Mouse (Mus musculus) limb, embryonic 13.5 days (tissue): ENCODE results near the gene Phb. TPM values are rescaled to one million over a fixed set of nuclear protein-coding genes. Genes with fewer than 3 reads are reported as not detected.

Experiments
- ATAC-seq: fragments of 200-750 bp; cut with Nextera tagmentation; 2 replicates; pipeline ENCODE4 v1.8.0; 2017; ENCODE audit warnings: low read depth, moderate number of reproducible peaks, moderate TSS enrichment; ENCODE audit not compliant: low FRiP score
- H3K27ac ChIP-seq: fragments of 300-500 bp; sonication (generic); 2 replicates; pipeline ENCODE4 v1.5.1; 2015; ENCODE audit warnings: inconsistent platforms, mild to moderate bottlenecking, moderate library complexity
- H3K27me3 ChIP-seq: fragments of 300-500 bp; sonication (generic); 2 replicates; pipeline ENCODE4 v1.6.1; 2015; ENCODE audit warnings: mild to moderate bottlenecking, inconsistent platforms
- H3K36me3 ChIP-seq: fragments of 300-500 bp; sonication (generic); 2 replicates; pipeline ENCODE4 v1.6.1; 2015; ENCODE audit warnings: inconsistent platforms, mild to moderate bottlenecking, moderate library complexity
- H3K4me1 ChIP-seq: fragments of 300-500 bp; sonication (generic); 2 replicates; pipeline ENCODE4 v1.6.1; 2015; ENCODE audit warnings: inconsistent platforms
- H3K4me2 ChIP-seq: fragments of 300-500 bp; sonication (generic); replicated peaks from 2 replicates; pipeline ENCODE4 v1.6.1; 2015; ENCODE audit warnings: inconsistent platforms, mild to moderate bottlenecking, moderate library complexity
- H3K4me3 ChIP-seq: fragments of 300-500 bp; sonication (generic); 2 replicates; pipeline ENCODE4 v1.5.1; 2015; ENCODE audit warnings: moderate library complexity, mild to moderate bottlenecking, inconsistent platforms
- H3K9ac ChIP-seq: fragments of 300-500 bp; sonication (generic); 2 replicates; pipeline ENCODE4 v1.6.1; 2015; ENCODE audit warnings: mild to moderate bottlenecking, inconsistent platforms
- H3K9me3 ChIP-seq: fragments of 300-500 bp; sonication (generic); 2 replicates; pipeline ENCODE4 v1.6.1; 2016; ENCODE audit warnings: inconsistent platforms
- WGBS: fragments of 180-500 bp; shearing (Covaris S2); methylation state at CpG from one replicate; pipeline ENCODE4 v1.1.7; 2015; 5-methylcytosine and 5-hydroxymethylcytosine counted together
- polyA plus RNA-seq: library from polyadenylated mRNA; unstranded; fragments of >200 nt; fragmentation: Nextera tagmentation; extraction: Ambion mirVana; gene quantifications from 2 replicates; pipeline ENCODE4 v1.2.1, GENCODE M21; 2015

Gene Phb
- polyA plus RNA-seq: 217 and 221 TPM in 2 replicates

- peaks cover 8% of the 10 kb centered on the region for H3K4me1 ChIP-seq
These were observed at the start of gene Phb for GRCm38 (mm10) chr11:95666529-95667149. Gene Phb, plus strand, starts transcription at chr11:95666957.

GRCm38 (mm10) chr11:95617785-95618465, 48.8 kb upstream of the Phb start:
- Histone ChIP-seq H3K9ac (no peak overlapping the region), H3K9me3 (no peaks in the 10 kb centered on the region), H3K36me3 (no peaks in the 10 kb centered on the region), H3K4me2 (no peak overlapping the region), H3K4me3 (no peak overlapping the region), H3K4me1 (peaks cover 58% of the 10 kb centered on the region), H3K27ac (no peak overlapping the region), H3K27me3 (peaks cover 27% of the 10 kb centered on the region)
- no peak for ATAC-seq
- 55% methylated on average over 19 of the region's 19 CpGs for WGBS

More at GRCm38 (mm10) chr11:95666529-95667149, at the start of gene Phb:
- WGBS: 2% methylated on average over 25 of the region's 25 CpGs
- peak; percentile 98 for ATAC-seq
- H3K4me2 ChIP-seq: peak within 1 kb of the TSS; percentile 92
- peak within 1 kb of the TSS; percentile 63; the same call in 1 of the 2 replicates for H3K27ac ChIP-seq
- H3K9ac ChIP-seq: peak within 1 kb of the TSS; percentile 80
- peaks cover 36% of the 10 kb centered on the region for H3K36me3 ChIP-seq
- peak within 1 kb of the TSS; percentile 77 for H3K4me3 ChIP-seq
- H3K9me3 ChIP-seq: no peaks in the 10 kb centered on the region
- no peaks in the 10 kb centered on the region for H3K27me3 ChIP-seq

- Histone ChIP-seq H3K36me3 (no peaks in the 10 kb centered on the region), H3K4me3 (no peak overlapping the region), H3K4me1 (peaks cover 60% of the 10 kb centered on the region), H3K27me3 (peaks cover 38% of the 10 kb centered on the region), H3K9me3 (no peaks in the 10 kb centered on the region), H3K9ac (no peak overlapping the region), H3K27ac (no peak overlapping the region), H3K4me2 (no peak overlapping the region)
- WGBS: 41% methylated on average over 3 of the region's 3 CpGs
- no peak for ATAC-seq
These were observed 47.7 kb upstream of the Phb start for GRCm38 (mm10) chr11:95619081-95619480.

- H3K4me2 ChIP-seq: no peak overlapping the region
- H3K9ac ChIP-seq: no peak overlapping the region
- 82% methylated on average over 5 of the region's 5 CpGs for WGBS
- no peak overlapping the region for H3K4me3 ChIP-seq
- H3K27me3 ChIP-seq: peaks cover 43% of the 10 kb centered on the region
- peaks cover 51% of the 10 kb centered on the region for H3K4me1 ChIP-seq
- H3K27ac ChIP-seq: no peak overlapping the region
- no peaks in the 10 kb centered on the region for H3K9me3 ChIP-seq
- ATAC-seq: no peak
- no peaks in the 10 kb centered on the region for H3K36me3 ChIP-seq
These were observed 46.8 kb upstream of the Phb start for GRCm38 (mm10) chr11:95619886-95620444.

- no peak overlapping the region for H3K4me3 ChIP-seq
- no peak overlapping the region for H3K27ac ChIP-seq
- 24% methylated on average over 4 of the region's 4 CpGs for WGBS
These were observed 45.7 kb upstream of the Phb start for GRCm38 (mm10) chr11:95621010-95621409.

GRCm38 (mm10) chr11:95621541-95622130, 45.1 kb upstream of the Phb start:
- no peak overlapping the region for H3K4me3 ChIP-seq
- H3K9me3 ChIP-seq: no peaks in the 10 kb centered on the region
- H3K27ac ChIP-seq: peak overlapping the region; percentile 49; the same call in 1 of the 2 replicates
- WGBS: 26% methylated on average over 9 of the region's 9 CpGs
- H3K4me1 ChIP-seq: peaks cover 39% of the 10 kb centered on the region
- peak overlapping the region; percentile 38 for H3K4me2 ChIP-seq
- H3K9ac ChIP-seq: peak overlapping the region; percentile 48; the same call in 1 of the 2 replicates
- H3K36me3 ChIP-seq: no peaks in the 10 kb centered on the region
- peaks cover 50% of the 10 kb centered on the region for H3K27me3 ChIP-seq
- ATAC-seq: no peak

More at GRCm38 (mm10) chr11:95621010-95621409, 45.7 kb upstream of the Phb start:
- no peaks in the 10 kb centered on the region for H3K36me3 ChIP-seq
- no peaks in the 10 kb centered on the region for H3K9me3 ChIP-seq
- H3K27me3 ChIP-seq: peaks cover 48% of the 10 kb centered on the region
- H3K4me2 ChIP-seq: no peak overlapping the region
- no peak for ATAC-seq
- peaks cover 44% of the 10 kb centered on the region for H3K4me1 ChIP-seq
- no peak overlapping the region for H3K9ac ChIP-seq

- Histone ChIP-seq H3K27ac (peak overlapping the region; percentile 49; the same call in 1 of the 2 replicates), H3K4me3 (no peak overlapping the region), H3K9ac (peak overlapping the region; percentile 48; the same call in 1 of the 2 replicates), H3K4me1 (peaks cover 38% of the 10 kb centered on the region), H3K27me3 (peaks cover 50% of the 10 kb centered on the region; the same call in 1 of the 2 replicates), H3K4me2 (peak overlapping the region; percentile 38), H3K9me3 (no peaks in the 10 kb centered on the region), H3K36me3 (no peaks in the 10 kb centered on the region)
- peak; percentile 35 for ATAC-seq
- WGBS: 10% methylated on average over 8 of the region's 8 CpGs
These were observed 44.3 kb upstream of the Phb start for GRCm38 (mm10) chr11:95622426-95622825.

GRCm38 (mm10) chr11:95630558-95630957, 36.2 kb upstream of the Phb start:
- no peak for ATAC-seq
- H3K9me3 ChIP-seq: no peaks in the 10 kb centered on the region
- H3K4me1 ChIP-seq: peaks cover 57% of the 10 kb centered on the region
- no peak overlapping the region for H3K4me3 ChIP-seq
- no peak overlapping the region for H3K9ac ChIP-seq
- H3K27me3 ChIP-seq: peaks cover 24% of the 10 kb centered on the region
- no peaks in the 10 kb centered on the region for H3K36me3 ChIP-seq
- WGBS: 78% methylated on average over 6 of the region's 6 CpGs
- H3K4me2 ChIP-seq: no peak overlapping the region
- peak overlapping the region; percentile 79; the same call in 1 of the 2 replicates for H3K27ac ChIP-seq

- ATAC-seq: peak; percentile 80; the same call in 1 of the 2 replicates
- no peak overlapping the region for H3K4me3 ChIP-seq
- H3K27me3 ChIP-seq: peaks cover 22% of the 10 kb centered on the region
- H3K4me2 ChIP-seq: peak overlapping the region; percentile 38; the same call in 1 of the 2 replicates
- 29% methylated on average over 4 of the region's 4 CpGs for WGBS
- H3K27ac ChIP-seq: peak overlapping the region; percentile 85
- no peak overlapping the region for H3K9ac ChIP-seq
- no peaks in the 10 kb centered on the region for H3K9me3 ChIP-seq
- peaks cover 60% of the 10 kb centered on the region for H3K4me1 ChIP-seq
- H3K36me3 ChIP-seq: no peaks in the 10 kb centered on the region
These were observed 35.5 kb upstream of the Phb start for GRCm38 (mm10) chr11:95631301-95631700.

- H3K9me3 ChIP-seq: no peaks in the 10 kb centered on the region
- H3K4me2 ChIP-seq: no peak overlapping the region
- H3K9ac ChIP-seq: no peak overlapping the region
- ATAC-seq: no peak
- peaks cover 16% of the 10 kb centered on the region for H3K27me3 ChIP-seq
- H3K4me3 ChIP-seq: no peak overlapping the region
- WGBS: 76% methylated on average over 6 of the region's 6 CpGs
- peaks cover 60% of the 10 kb centered on the region for H3K4me1 ChIP-seq
- peak overlapping the region; percentile 85 for H3K27ac ChIP-seq
- H3K36me3 ChIP-seq: no peaks in the 10 kb centered on the region
These were observed 34.3 kb upstream of the Phb start for GRCm38 (mm10) chr11:95632474-95632873.

GRCm38 (mm10) chr11:95633512-95634000, 33.2 kb upstream of the Phb start:
- Histone ChIP-seq H3K36me3 (no peaks in the 10 kb centered on the region), H3K27ac (no peak overlapping the region), H3K9me3 (0 out of 2 replicates have a peak, but pooled peaks cover 3% of the 10 kb centered on the region), H3K4me2 (no peak overlapping the region), H3K4me1 (peaks cover 60% of the 10 kb centered on the region), H3K9ac (no peak overlapping the region), H3K4me3 (no peak overlapping the region), H3K27me3 (peaks cover 9% of the 10 kb centered on the region; the same call in 1 of the 2 replicates)
- 72% methylated on average over 2 of the region's 2 CpGs for WGBS
- ATAC-seq: no peak
